Mouse (Mus musculus) myocyte (in vitro differentiated cells): ENCODE measurements around the gene Rnf41.

Experiments used
- CEBPB ChIP-seq: IDR thresholded peaks from 2 replicates; pipeline ENCODE4 v1.6.1; 2011; ENCODE audit warnings: mild to moderate bottlenecking, moderate library complexity; ENCODE audit not compliant: poor library complexity, insufficient read depth, severe bottlenecking
- E2F4 ChIP-seq: IDR thresholded peaks from one replicate; pipeline ENCODE4 v1.6.1; 2011; ENCODE audit warnings: mild to moderate bottlenecking, control low read depth, moderate library complexity; ENCODE audit not compliant: insufficient read depth
- MAX ChIP-seq: IDR thresholded peaks from one replicate; pipeline ENCODE4 v1.6.1; 2011; ENCODE audit warnings: low read depth, mild to moderate bottlenecking, control low read depth
- MYOD1 ChIP-seq, 3 experiments: IDR thresholded peaks; one replicate each; pipeline ENCODE4 v1.6.1; 2011; ENCODE audit warnings: control low read depth in 2 of 3, low read depth in 2 of 3, mild to moderate bottlenecking in 2 of 3, moderate library complexity in 1 of 3; ENCODE audit not compliant: insufficient read length in 2 of 3, control insufficient read depth in 1 of 3
- MYOG ChIP-seq, 3 experiments: IDR thresholded peaks; one replicate each; pipeline ENCODE4 v1.6.1; 2011; ENCODE audit warnings: control low read depth in 2 of 3, low read depth in 2 of 3, mild to moderate bottlenecking in 2 of 3; ENCODE audit not compliant: insufficient read length in 2 of 3, control insufficient read depth in 1 of 3, insufficient read depth in 1 of 3
- POLR2A ChIP-seq: IDR thresholded peaks from one replicate; pipeline ENCODE4 v1.6.1; 2011; ENCODE audit warnings: low read depth, mild to moderate bottlenecking, control low read depth, moderate library complexity; ENCODE audit not compliant: insufficient read length
- POLR2AphosphoS2 ChIP-seq: IDR thresholded peaks from one replicate; pipeline ENCODE4 v1.6.1; 2011; ENCODE audit warnings: low read depth, control low read depth; ENCODE audit not compliant: insufficient read length
- SRF ChIP-seq: IDR thresholded peaks from one replicate; pipeline ENCODE4 v1.6.1; 2011; ENCODE audit warnings: low read depth; ENCODE audit not compliant: control insufficient read depth, insufficient read length
- TCF12 ChIP-seq: IDR thresholded peaks from one replicate; pipeline ENCODE4 v1.6.1; 2011; ENCODE audit warnings: mild to moderate bottlenecking, control low read depth; ENCODE audit not compliant: poor library complexity, insufficient read depth, severe bottlenecking
- USF1 ChIP-seq: IDR thresholded peaks from one replicate; pipeline ENCODE4 v1.6.1; 2011; ENCODE audit warnings: low read depth, mild to moderate bottlenecking, control low read depth, moderate library complexity

GRCm38 (mm10) chr10:128411211-128412054 is at the start of gene Rnf41, which contains the start of gene Nabp2:
- TF ChIP-seq POLR2A (peak; percentile 56), USF1 (no peak), E2F4 (no peak), MAX (no peak), POLR2AphosphoS2 (peak; percentile 80), MYOG (IDR thresholded peaks at IDR 0.05; ENCODE audit: control insufficient read depth in 1 of 3, insufficient read depth in 1 of 3, insufficient read length in 2 of 3, low read depth in 2 of 3) (peak in 1 of 3 experiments; percentile 60), CEBPB (no peak), MYOD1 (IDR thresholded peaks at IDR 0.05; ENCODE audit: control insufficient read depth in 1 of 3, insufficient read length in 2 of 3, low read depth in 2 of 3) (peak in 2 of 3 experiments; percentile 15 to 72), TCF12 (no peak), SRF (peak; percentile 62)
